Mouse (Mus musculus): Measurements from ENCODE around the gene Tns1.

DNA sequence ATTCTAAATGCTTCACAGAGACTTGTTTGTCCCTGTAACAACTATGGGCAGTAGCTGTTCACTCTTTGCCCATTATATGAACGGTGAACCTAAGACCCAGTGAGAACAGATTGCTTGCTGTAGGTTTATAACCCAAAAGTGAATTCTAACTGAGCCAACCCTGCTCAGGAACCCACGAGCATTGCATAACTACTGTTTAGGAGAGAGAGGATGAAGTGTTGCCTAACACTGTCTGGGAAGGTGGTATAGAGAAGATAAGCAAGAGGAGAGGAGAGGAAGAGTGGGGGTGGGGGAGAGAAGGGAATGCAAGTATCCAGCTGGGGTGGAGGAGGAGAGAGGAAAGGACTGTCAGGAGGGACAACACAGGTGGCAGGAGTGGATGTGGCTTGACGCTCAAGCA lies 26.8 kb upstream of the Tns1 start:
- TF ChIP-seq MYOG (IDR thresholded peaks at IDR 0.05; ENCODE audit: control insufficient read depth, extremely low read depth, insufficient read length) = no peak
- no peak for TF ChIP-seq CTCF (IDR thresholded peaks at IDR 0.05; ENCODE audit: control insufficient read depth, insufficient read depth, insufficient read length)

Measured in C2C12 (cell line).